Mouse (Mus musculus): Measurements from ENCODE around the gene Myom1. TPM values are rescaled to one million over a fixed set of nuclear protein-coding genes. Genes with fewer than 3 reads are reported as not detected.
A peak's percentile ranks its signal among the peaks of the same experiment; 100 is the strongest.

Myom1 gene
- polyA plus RNA-seq, 1 experiment from 2014 or later = 208 TPM

GRCm38 (mm10) chr17:71027186-71027585 lies 24.8 kb downstream of the Myom1 start:
- H3K9me3 ChIP-seq (replicated peaks; ENCODE audit: control insufficient read depth, low read length) = no peaks in the 10 kb centered on the region
- no peak overlapping the region for H3K27ac ChIP-seq (ENCODE audit: low read depth, low read length)
- no peak overlapping the region for H3K4me3 ChIP-seq (ENCODE audit: low read depth, low read length)
- no peaks in the 10 kb centered on the region for H3K27me3 ChIP-seq (ENCODE audit: control insufficient read depth, insufficient read depth, low read length)
- no peak overlapping the region for H3K9ac ChIP-seq (ENCODE audit: low read depth, low read length)
- no peak for ATAC-seq (replicated peaks; ENCODE audit: insufficient number of reproducible peaks, low FRiP score, low TSS enrichment)
- no peak overlapping the region; the same call in 1 of the 2 replicates for H3K4me2 ChIP-seq
- peaks cover 13% of the 10 kb centered on the region; the same call in 1 of the 2 replicates for H3K4me1 ChIP-seq (ENCODE audit: control insufficient read depth, insufficient read depth, low read length)
- 0 out of 2 replicates have a peak, but pooled peaks cover 2% of the 10 kb centered on the region for H3K36me3 ChIP-seq (ENCODE audit: control insufficient read depth, insufficient read depth, low read length)
- WGBS (ENCODE audit: insufficient replicate concordance) = 78% methylated on average over 3 of the region's 3 CpGs

GRCm38 (mm10) chr17:71032719-71033118 lies 30.3 kb downstream of the Myom1 start:
- H3K4me1 ChIP-seq (ENCODE audit: control insufficient read depth, insufficient read depth, low read length) = no peaks in the 10 kb centered on the region
- no peak overlapping the region for H3K4me2 ChIP-seq
- no peak overlapping the region for H3K27ac ChIP-seq (ENCODE audit: low read depth, low read length)
- H3K9me3 ChIP-seq (replicated peaks; ENCODE audit: control insufficient read depth, low read length) = no peaks in the 10 kb centered on the region
- H3K27me3 ChIP-seq (ENCODE audit: control insufficient read depth, insufficient read depth, low read length) = no peaks in the 10 kb centered on the region
- WGBS (ENCODE audit: insufficient replicate concordance) = 78% methylated on average over 10 of the region's 10 CpGs
- ATAC-seq (replicated peaks; ENCODE audit: insufficient number of reproducible peaks, low FRiP score, low TSS enrichment) = no peak
- H3K36me3 ChIP-seq (ENCODE audit: control insufficient read depth, insufficient read depth, low read length) = peaks cover 6% of the 10 kb centered on the region
- no peak overlapping the region for H3K4me3 ChIP-seq (ENCODE audit: low read depth, low read length)
- no peak overlapping the region for H3K9ac ChIP-seq (ENCODE audit: low read depth, low read length)

- no peak overlapping the region for H3K27ac ChIP-seq (ENCODE audit: low read depth, low read length)
- 62% methylated on average over 5 of the region's 5 CpGs for WGBS (ENCODE audit: insufficient replicate concordance)
- no peaks in the 10 kb centered on the region for H3K27me3 ChIP-seq (ENCODE audit: control insufficient read depth, insufficient read depth, low read length)
- peaks cover 6% of the 10 kb centered on the region for H3K36me3 ChIP-seq (ENCODE audit: control insufficient read depth, insufficient read depth, low read length)
- H3K9ac ChIP-seq (ENCODE audit: low read depth, low read length) = no peak overlapping the region
- no peak overlapping the region for H3K4me2 ChIP-seq
- no peaks in the 10 kb centered on the region for H3K9me3 ChIP-seq (replicated peaks; ENCODE audit: control insufficient read depth, low read length)
- ATAC-seq (replicated peaks; ENCODE audit: insufficient number of reproducible peaks, low FRiP score, low TSS enrichment) = no peak
- H3K4me1 ChIP-seq (ENCODE audit: control insufficient read depth, insufficient read depth, low read length) = peaks cover 7% of the 10 kb centered on the region; the same call in 1 of the 2 replicates
- H3K4me3 ChIP-seq (ENCODE audit: low read depth, low read length) = no peak overlapping the region
These were observed 32.0 kb downstream of the Myom1 start for GRCm38 (mm10) chr17:71034472-71034871.

GRCm38 (mm10) chr17:71037188-71037587 lies 34.8 kb downstream of the Myom1 start:
- no peaks in the 10 kb centered on the region for H3K27me3 ChIP-seq (ENCODE audit: control insufficient read depth, insufficient read depth, low read length)
- H3K27ac ChIP-seq (ENCODE audit: low read depth, low read length) = no peak overlapping the region
- H3K9ac ChIP-seq (ENCODE audit: low read depth, low read length) = no peak overlapping the region
- whole genome bisulfite sequencing (ENCODE audit: insufficient replicate concordance) = 77% methylated on average over 7 of the region's 7 CpGs
- no peak for ATAC-seq (replicated peaks; ENCODE audit: insufficient number of reproducible peaks, low FRiP score, low TSS enrichment)
- H3K4me3 ChIP-seq (ENCODE audit: low read depth, low read length) = no peak overlapping the region
- peaks cover 12% of the 10 kb centered on the region for H3K4me1 ChIP-seq (ENCODE audit: control insufficient read depth, insufficient read depth, low read length)
- H3K36me3 ChIP-seq (ENCODE audit: control insufficient read depth, insufficient read depth, low read length) = peaks cover 6% of the 10 kb centered on the region
- no peaks in the 10 kb centered on the region for H3K9me3 ChIP-seq (replicated peaks; ENCODE audit: control insufficient read depth, low read length)
- no peak overlapping the region for H3K4me2 ChIP-seq

GRCm38 (mm10) chr17:71038812-71039211 lies 36.4 kb downstream of the Myom1 start:
- Histone ChIP-seq H3K27me3 (ENCODE audit: control insufficient read depth, insufficient read depth, low read length) (no peaks in the 10 kb centered on the region), H3K9ac (ENCODE audit: low read depth, low read length) (no peak overlapping the region), H3K9me3 (replicated peaks; ENCODE audit: control insufficient read depth, low read length) (no peaks in the 10 kb centered on the region), H3K4me3 (ENCODE audit: low read depth, low read length) (no peak overlapping the region), H3K27ac (ENCODE audit: low read depth, low read length) (no peak overlapping the region), H3K4me2 (no peak overlapping the region), H3K4me1 (ENCODE audit: control insufficient read depth, insufficient read depth, low read length) (peaks cover 12% of the 10 kb centered on the region), H3K36me3 (ENCODE audit: control insufficient read depth, insufficient read depth, low read length) (peaks cover 6% of the 10 kb centered on the region)
- WGBS (ENCODE audit: insufficient replicate concordance) = 49% methylated on average over 5 of the region's 5 CpGs
- no peak for ATAC-seq (replicated peaks; ENCODE audit: insufficient number of reproducible peaks, low FRiP score, low TSS enrichment)

- Histone ChIP-seq H3K4me3 (ENCODE audit: low read depth, low read length) (no peak overlapping the region), H3K9me3 (replicated peaks; ENCODE audit: control insufficient read depth, low read length) (no peaks in the 10 kb centered on the region), H3K9ac (ENCODE audit: low read depth, low read length) (no peak overlapping the region), H3K36me3 (ENCODE audit: control insufficient read depth, insufficient read depth, low read length) (peaks cover 6% of the 10 kb centered on the region), H3K4me2 (no peak overlapping the region), H3K4me1 (ENCODE audit: control insufficient read depth, insufficient read depth, low read length) (peaks cover 12% of the 10 kb centered on the region), H3K27me3 (ENCODE audit: control insufficient read depth, insufficient read depth, low read length) (no peaks in the 10 kb centered on the region), H3K27ac (ENCODE audit: low read depth, low read length) (peak overlapping the region; percentile 15; the same call in 1 of the 2 replicates)
- whole genome bisulfite sequencing (ENCODE audit: insufficient replicate concordance) = 44% methylated on average over 12 of the region's 12 CpGs
- ATAC-seq (replicated peaks; ENCODE audit: insufficient number of reproducible peaks, low FRiP score, low TSS enrichment) = no peak
These were observed 37.6 kb downstream of the Myom1 start for GRCm38 (mm10) chr17:71039851-71040581.

- Histone ChIP-seq H3K27ac (ENCODE audit: low read depth, low read length) (no peak overlapping the region; the same call in 1 of the 2 replicates), H3K9ac (ENCODE audit: low read depth, low read length) (no peak overlapping the region), H3K27me3 (ENCODE audit: control insufficient read depth, insufficient read depth, low read length) (no peaks in the 10 kb centered on the region), H3K9me3 (replicated peaks; ENCODE audit: control insufficient read depth, low read length) (no peaks in the 10 kb centered on the region), H3K36me3 (ENCODE audit: control insufficient read depth, insufficient read depth, low read length) (peaks cover 6% of the 10 kb centered on the region; the same call in 1 of the 2 replicates), H3K4me2 (no peak overlapping the region), H3K4me3 (ENCODE audit: low read depth, low read length) (no peak overlapping the region), H3K4me1 (ENCODE audit: control insufficient read depth, insufficient read depth, low read length) (peaks cover 12% of the 10 kb centered on the region)
- ATAC-seq (replicated peaks; ENCODE audit: insufficient number of reproducible peaks, low FRiP score, low TSS enrichment) = no peak
- WGBS (ENCODE audit: insufficient replicate concordance) = 38% methylated on average over 5 of the region's 5 CpGs
These were observed 38.1 kb downstream of the Myom1 start for GRCm38 (mm10) chr17:71040582-71040880.

GRCm38 (mm10) chr17:71042645-71043044 lies 40.2 kb downstream of the Myom1 start:
- no peak overlapping the region for H3K9ac ChIP-seq (ENCODE audit: low read depth, low read length)
- peaks cover 12% of the 10 kb centered on the region for H3K4me1 ChIP-seq (ENCODE audit: control insufficient read depth, insufficient read depth, low read length)
- 64% methylated on average over 1 of the region's 1 CpGs for WGBS (ENCODE audit: insufficient replicate concordance)
- no peaks in the 10 kb centered on the region; the same call in 1 of the 2 replicates for H3K36me3 ChIP-seq (ENCODE audit: control insufficient read depth, insufficient read depth, low read length)
- no peak overlapping the region for H3K27ac ChIP-seq (ENCODE audit: low read depth, low read length)
- no peak overlapping the region for H3K4me2 ChIP-seq
- no peaks in the 10 kb centered on the region for H3K9me3 ChIP-seq (replicated peaks; ENCODE audit: control insufficient read depth, low read length)
- H3K27me3 ChIP-seq (ENCODE audit: control insufficient read depth, insufficient read depth, low read length) = no peaks in the 10 kb centered on the region
- no peak overlapping the region for H3K4me3 ChIP-seq (ENCODE audit: low read depth, low read length)
- ATAC-seq (replicated peaks; ENCODE audit: insufficient number of reproducible peaks, low FRiP score, low TSS enrichment) = no peak

- Histone ChIP-seq H3K27me3 (ENCODE audit: control insufficient read depth, insufficient read depth, low read length) (no peaks in the 10 kb centered on the region), H3K9ac (ENCODE audit: low read depth, low read length) (no peak overlapping the region), H3K4me2 (no peak overlapping the region), H3K36me3 (ENCODE audit: control insufficient read depth, insufficient read depth, low read length) (peaks cover 8% of the 10 kb centered on the region; the same call in 1 of the 2 replicates), H3K27ac (ENCODE audit: low read depth, low read length) (no peak overlapping the region), H3K9me3 (replicated peaks; ENCODE audit: control insufficient read depth, low read length) (no peaks in the 10 kb centered on the region), H3K4me1 (ENCODE audit: control insufficient read depth, insufficient read depth, low read length) (0 out of 2 replicates have a peak, but pooled peaks cover 1% of the 10 kb centered on the region), H3K4me3 (ENCODE audit: low read depth, low read length) (no peak overlapping the region)
- WGBS (ENCODE audit: insufficient replicate concordance) = 85% methylated on average over 9 of the region's 9 CpGs
- ATAC-seq (replicated peaks; ENCODE audit: insufficient number of reproducible peaks, low FRiP score, low TSS enrichment) = no peak
These were observed 43.2 kb downstream of the Myom1 start for GRCm38 (mm10) chr17:71045591-71045990.

Measured in heart, embryonic 11.5 days (tissue).